Mouse (Mus musculus) adrenal gland, adult 18-20 months (tissue): ENCODE data around the gene Trim8. TPM values are rescaled to one million over a fixed set of nuclear protein-coding genes. Genes with fewer than 3 reads are reported as not detected.

Experiments used
- DNase-seq, 2 experiments: peaks; one replicate each; pipeline ENCODE4 v3.0.0; 2021 to 2022; ENCODE audit warnings: low spot score in 2 of 2
- total RNA-seq, 2 experiments: library from RNA; stranded (reverse); gene quantifications; 1 replicate in 1 of 2; 2 replicates in 1 of 2; pipeline ENCODE4 v1.2.3; 2021

The Trim8 gene
- total RNA-seq, 2 experiments from 2014 or later, result 46.5 to 56.8 TPM

DNA sequence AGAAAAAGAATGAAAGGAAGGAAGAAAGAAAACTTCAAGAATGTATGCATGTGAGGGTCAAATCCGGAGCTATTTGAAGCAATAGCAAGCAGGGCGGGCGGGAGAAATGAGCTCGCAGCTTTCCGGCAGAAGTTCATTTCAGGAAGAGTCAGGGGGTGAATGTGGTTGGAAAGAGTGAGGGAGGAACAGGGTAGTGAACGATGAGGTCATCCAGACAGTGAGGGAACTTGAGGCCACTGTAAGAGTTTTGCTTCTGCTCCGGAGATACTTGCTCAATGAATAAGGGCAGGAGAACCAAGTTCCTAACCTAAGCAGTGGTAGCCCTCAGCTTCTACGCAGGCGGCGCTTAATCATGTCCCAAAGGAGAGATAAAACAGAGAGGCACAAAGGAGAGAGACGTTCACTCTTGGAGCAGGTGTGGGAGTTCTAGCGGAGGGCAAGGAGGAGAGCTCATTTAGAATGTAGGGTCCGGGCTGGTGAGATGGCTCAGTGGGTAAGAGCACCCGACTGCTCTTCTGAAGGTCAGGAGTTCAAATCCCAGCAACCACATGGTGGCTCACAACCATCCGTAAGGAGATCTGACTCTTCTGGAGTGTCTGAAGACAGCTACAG, 21.0 kb downstream of the Trim8 start:
- DNase-seq, result peak; percentile 6 to 25

- DNase-seq, result no peak
Measured at GRCm38 (mm10) chr19:46523131-46523479, 21.6 kb downstream of the Trim8 start.

GRCm38 (mm10) chr19:46523480-46524151, 22.1 kb downstream of the Trim8 start:
- DNase-seq, result peak; percentile 42 to 43

DNA sequence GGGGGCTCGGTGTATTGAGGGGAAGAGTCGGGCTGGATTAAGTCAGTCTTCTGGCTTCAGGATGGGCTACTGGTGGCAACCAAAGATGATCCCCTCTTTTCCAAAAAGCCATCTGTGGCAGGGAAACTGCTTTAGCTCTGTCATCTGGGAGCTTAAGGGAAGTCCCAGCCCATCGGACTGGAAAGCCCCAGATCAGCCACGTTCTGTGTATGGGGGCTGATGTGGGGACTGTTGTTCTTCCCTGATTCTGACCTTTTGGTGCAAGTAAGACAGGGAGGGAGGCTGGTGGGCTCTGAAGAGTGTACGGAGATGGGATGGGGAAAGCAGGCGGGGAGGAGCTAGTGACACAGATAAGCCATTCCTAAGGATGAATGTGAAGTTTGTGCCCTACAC, 22.6 kb downstream of the Trim8 start:
- no peak for DNase-seq

- DNase-seq, result peak; percentile 54 to 55
Measured at GRCm38 (mm10) chr19:46524601-46525321, 23.3 kb downstream of the Trim8 start.

DNA sequence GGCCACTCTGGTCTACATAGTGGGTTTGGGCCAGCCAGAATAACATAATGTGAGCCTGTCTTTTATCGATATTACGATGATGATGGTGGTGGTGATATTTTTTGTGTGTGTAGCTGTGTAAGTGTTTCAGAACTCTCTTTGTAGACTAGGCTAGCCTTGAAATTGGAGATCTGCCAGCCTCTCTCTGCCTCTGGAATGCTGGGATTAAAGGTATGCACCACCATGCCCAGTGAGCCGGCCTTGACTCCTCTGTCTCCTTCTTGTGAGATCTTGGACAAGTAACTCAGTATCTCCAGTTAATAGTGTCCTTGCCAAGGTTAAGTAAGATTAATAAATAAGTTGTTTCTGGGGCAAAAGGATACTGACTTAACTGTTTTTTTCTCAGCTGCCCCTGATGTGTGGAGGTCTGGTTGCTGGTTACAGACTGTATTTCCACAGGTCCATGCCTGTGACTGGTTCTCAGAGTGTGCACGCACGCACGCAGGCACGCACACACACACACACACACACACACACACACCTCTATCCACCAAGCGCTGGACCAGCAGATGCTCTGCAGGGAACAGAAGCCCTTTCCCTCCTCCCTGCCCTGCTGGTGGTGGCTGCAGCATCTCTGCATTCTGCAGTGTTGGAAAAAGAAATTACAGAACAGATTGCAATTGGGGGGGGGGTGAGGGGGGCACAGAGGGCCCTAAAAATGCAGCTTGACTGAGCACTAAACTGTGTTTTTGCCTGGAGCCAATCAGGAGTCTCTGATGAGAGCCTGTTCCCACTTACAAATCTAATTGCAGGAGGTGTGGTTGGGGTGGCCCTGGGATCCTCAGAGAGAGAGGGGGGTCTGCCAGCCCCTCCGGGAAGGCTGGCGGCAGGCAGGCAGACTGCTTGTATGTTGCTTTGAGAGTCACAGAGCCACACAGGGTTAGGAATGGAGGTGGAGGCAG, 24.5 kb downstream of the Trim8 start:
- DNase-seq, result peak in 1 of 2 experiments; percentile 3

- DNase-seq, result peak in 1 of 2 experiments; percentile 3
Measured at GRCm38 (mm10) chr19:46527632-46528528, 26.4 kb downstream of the Trim8 start.

DNA sequence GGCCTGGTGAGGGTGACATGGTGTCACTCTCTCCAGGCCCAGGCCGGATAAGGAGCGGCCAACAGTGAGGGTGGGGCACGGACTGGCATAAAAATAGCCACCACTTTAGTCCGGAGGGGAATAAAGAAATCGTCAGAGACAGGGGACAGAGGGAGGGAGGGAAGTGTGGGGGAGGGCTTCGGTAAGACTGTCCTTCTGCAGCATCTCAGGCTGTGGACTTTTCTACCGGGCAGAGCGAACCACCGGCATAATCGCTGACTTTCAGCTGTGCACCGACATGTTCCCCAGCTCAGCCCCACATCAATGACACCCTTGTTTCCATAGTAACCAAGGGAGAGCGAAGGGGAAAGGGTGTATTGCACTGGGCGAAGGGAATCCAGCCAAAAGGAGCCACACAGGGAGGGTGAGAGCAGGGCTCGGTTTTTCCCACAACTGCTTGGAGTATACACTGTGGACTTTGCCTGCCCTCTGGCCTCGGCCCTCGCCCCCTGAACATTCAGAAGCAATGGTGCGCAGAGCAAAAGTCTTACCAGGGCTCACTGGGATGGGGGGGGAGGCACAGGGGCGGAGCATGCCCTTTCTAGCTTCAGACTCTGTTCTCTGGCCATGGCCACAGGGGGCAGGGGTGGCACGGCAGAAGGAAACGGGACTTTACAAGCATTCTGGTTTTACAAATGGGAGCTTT, 27.2 kb downstream of the Trim8 start:
- peak; percentile 58 to 60 for DNase-seq

GRCm38 (mm10) chr19:46529601-46530448, 28.3 kb downstream of the Trim8 start:
- DNase-seq, result peak in 1 of 2 experiments; percentile 3

GRCm38 (mm10) chr19:46530449-46530990, 29.0 kb downstream of the Trim8 start:
- DNase-seq, result peak in 1 of 2 experiments; percentile 2

DNA sequence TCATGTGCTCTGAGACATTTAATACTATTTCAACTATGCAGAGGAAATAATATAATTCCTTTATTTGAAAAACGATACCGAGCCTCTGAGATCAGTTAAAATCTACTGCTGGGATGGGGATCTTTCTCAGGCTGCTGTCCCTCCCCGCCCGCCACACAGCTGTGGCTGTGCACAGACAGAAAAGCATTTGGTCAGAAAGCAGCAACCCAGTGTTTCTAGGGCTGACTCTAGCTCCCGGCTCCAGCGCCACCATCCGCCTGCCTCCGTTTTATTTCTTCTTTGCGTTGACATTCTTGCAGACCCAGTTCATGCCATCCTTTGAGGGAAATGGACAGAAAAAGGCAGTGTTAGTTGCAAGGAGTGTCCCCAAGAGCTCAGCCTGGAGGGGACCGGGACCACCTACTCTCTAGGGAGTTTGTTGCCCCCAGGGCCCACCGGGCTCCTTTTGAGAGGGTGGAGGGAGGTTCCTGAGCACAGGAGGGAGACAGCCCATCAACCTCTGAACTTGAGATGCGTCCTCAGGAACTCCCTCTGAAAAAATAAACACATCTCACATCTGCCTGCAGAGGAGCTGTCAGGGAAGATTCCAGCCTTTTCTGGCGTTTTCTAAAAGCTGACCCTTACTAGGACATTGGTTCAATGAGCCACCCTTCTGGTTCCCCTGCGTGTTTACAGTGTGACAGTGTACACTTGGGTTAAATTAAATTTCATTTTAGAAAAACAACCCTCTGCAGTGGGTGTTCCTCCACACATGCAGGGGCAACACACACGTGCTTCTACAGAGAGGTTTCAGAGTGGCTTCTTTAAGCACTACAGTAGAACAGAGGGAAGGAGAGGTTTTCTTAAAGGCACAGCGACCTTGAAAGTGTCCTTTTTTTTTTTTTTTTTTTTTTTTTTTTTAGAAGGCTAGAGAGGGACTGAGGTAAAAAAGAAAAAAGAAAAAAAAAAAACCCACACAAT, 29.8 kb downstream of the Trim8 start:
- DNase-seq, result peak; percentile 15 to 27

GRCm38 (mm10) chr19:46532031-46532688, 30.7 kb downstream of the Trim8 start:
- peak in 1 of 2 experiments; percentile 27 for DNase-seq

DNA sequence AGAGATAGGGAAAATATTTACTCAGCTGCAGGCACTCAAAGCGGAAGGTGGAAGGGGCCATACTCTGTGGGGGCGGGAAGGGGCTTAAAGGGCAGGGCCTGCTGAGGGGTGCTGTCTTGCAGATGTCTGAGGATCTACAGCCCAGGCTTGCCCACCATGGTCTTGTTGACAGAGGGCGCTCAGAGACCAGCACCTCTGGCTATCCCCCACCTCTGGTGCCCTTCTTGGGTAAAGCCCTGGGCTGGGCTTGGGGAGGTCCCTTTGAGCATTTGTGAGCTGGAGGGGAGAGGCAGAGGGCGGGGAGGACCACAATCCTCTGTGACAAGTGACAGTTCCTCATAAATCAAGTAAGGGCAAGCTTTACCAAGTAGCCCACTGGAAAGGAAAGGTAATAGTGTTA, 31.6 kb downstream of the Trim8 start:
- DNase-seq, result no peak

- no peak for DNase-seq
Measured at GRCm38 (mm10) chr19:46533525-46533924, 32.0 kb downstream of the Trim8 start.

DNA sequence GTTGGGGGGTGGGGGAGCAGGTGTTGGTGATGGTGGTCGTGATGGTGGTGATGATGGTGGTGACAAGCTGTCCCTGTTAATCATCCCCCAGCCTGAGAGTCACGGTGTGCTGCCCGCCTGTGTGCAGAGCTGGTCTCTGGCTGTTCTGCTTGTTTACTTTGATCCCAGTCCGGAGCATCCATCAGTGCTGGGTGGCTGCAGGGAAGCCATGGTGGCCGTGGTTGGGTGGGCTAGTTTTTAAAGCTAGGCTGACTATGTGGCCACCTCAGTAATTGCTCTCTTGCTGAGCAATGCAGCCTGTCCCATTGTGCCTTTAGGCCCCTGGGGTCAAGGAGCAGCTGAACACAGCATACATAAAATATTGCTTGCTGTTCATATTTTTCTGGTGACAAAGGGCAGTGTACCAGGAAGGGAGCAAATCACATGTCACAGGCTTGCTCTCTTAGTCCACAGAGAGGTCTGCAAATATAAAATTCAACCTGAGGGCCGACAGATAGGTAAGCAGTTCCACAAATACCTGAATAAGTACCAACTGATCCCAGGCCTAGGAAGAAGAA, 33.1 kb downstream of the Trim8 start:
- DNase-seq, result no peak

DNA sequence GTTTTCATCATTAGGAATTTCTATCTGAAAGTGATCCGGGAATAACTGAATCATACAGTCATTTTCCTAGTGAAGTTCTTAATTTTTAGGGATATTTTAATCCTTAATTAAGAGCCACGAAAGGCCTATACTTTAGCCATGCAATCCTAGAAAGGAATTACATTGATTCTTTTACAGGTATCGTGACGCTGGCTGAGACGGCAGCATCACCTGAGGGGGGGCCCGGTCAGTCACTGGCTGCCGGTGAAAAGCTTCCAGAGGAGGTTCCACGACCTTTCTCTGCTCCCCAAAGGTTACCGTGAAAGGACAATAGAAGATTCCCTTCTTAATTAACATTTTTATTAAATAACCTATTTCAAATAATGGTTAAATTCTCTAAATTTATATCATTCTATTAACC, 35.9 kb downstream of the Trim8 start:
- DNase-seq, result no peak
